Mouse (Mus musculus): Measurements from ENCODE around the gene 9830107B12Rik. TPM values are rescaled to one million over a fixed set of nuclear protein-coding genes. Genes with fewer than 3 reads are reported as not detected.

Gene 9830107B12Rik
- total RNA-seq, 2 experiments from 2014 or later = not detected

- intact Hi-C loops (cut with DNase I) = loop anchor here (5.0 kb wide), 1 partner anchor 48 kb away; no protein-coding TSS in a partner anchor
- no peak for DNase-seq
Measured at GRCm38 (mm10) chr17:48095718-48096121, 50.3 kb downstream of the 9830107B12Rik start.

DNA sequence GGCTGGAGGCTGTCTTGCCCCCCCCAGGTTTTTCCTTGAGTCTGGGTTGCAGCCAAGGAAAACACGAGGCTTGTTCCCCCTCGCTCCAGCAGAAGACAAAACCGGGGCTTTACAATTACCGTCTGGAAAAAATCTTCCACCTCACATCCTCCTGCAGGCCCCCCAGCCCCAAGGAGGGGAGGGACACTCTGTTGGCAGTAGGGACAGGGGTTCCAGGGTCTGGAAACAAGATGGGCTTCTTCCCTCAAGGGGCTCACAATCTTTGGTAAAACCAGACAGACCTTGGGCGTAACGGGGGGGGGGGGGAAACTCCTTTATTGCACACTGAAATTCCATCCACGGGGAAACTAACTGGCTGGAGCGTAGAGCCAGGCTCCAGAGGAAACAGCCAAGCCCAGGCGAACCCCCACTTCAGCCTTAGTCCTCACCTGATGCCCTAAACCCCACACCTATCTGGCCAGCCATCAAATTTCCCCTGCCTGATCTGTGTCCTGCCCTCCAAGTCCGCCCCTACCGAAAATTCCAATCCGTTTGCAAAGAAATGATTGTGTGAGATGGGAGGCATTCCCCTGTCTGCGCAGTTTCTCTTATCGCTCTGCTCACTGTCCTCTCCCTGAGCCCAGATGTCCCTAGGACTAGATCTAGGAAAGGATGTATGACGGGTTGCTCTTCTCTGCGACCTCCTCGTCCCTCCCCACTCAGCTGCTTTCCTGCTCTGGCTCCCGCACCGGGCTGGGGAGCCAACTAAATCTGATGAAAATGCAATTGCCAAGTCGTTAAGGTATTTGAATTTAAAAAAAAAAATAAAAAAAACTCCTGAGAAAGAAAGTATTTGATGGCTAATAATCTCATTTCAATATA is 51.0 kb downstream of the 9830107B12Rik start:
- DNase-seq = no peak
- intact Hi-C loops (cut with DNase I) = loop anchor here (5.0 kb wide), 1 partner anchor 48 kb away; no protein-coding TSS in a partner anchor

- intact Hi-C loops (cut with DNase I) = no loop called here
Measured at GRCm38 (mm10) chr17:48093286-48093817, 52.7 kb downstream of the 9830107B12Rik start.

GRCm38 (mm10) chr17:48090305-48090704 is 55.8 kb downstream of the 9830107B12Rik start:
- intact Hi-C loops (cut with DNase I) = no loop called here

More at GRCm38 (mm10) chr17:48093286-48093817, 52.7 kb downstream of the 9830107B12Rik start:
- no peak for DNase-seq

DNA sequence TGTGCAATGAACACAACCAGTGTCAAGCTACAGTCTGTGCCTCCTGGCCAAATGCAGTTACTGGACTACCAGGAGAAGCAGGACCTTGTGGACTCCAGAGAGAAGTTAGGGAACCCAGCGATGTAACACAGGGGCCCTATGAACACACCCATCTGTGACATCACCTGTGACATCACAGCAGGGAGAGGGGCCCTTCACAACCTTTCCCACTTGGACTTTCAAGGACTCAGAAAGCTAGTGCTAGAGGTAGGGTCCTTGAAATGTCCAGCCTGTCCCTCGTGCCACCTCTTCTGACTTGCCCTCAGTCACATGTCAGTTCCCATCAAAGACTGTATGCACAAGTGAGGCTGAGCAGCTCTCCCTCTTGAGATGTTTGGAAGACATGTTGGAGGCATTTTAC is 56.6 kb downstream of the 9830107B12Rik start:
- intact Hi-C loops (cut with DNase I) = no loop called here
- DNase-seq = no peak

More at GRCm38 (mm10) chr17:48090305-48090704, 55.8 kb downstream of the 9830107B12Rik start:
- no peak for DNase-seq

DNA sequence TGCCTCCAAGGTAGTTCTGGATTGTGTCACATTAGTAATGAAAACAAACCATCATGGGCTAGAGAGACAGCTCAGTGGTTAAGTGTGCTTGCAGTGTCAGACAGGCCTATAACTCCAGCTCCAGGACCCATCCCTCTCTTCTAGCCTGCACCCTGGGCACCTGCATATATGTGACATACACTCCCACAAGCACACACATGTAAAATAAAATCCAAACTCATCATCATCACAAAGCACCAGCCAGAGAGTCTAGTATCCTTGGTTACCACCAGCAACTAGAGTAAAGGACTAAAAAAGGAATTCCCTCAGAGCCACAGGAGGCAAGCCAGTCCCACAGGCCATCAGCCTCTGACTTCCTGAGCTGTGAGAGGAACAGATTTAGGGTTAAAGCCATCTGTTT is 57.0 kb downstream of the 9830107B12Rik start, which contains the start of gene 1700067P10Rik:
TSS of gene 1700067P10Rik (plus strand) at position 301 of the 400 bp plus-strand sequence.
- intact Hi-C loops (cut with DNase I) = no loop called here
- DNase-seq = no peak

DNA sequence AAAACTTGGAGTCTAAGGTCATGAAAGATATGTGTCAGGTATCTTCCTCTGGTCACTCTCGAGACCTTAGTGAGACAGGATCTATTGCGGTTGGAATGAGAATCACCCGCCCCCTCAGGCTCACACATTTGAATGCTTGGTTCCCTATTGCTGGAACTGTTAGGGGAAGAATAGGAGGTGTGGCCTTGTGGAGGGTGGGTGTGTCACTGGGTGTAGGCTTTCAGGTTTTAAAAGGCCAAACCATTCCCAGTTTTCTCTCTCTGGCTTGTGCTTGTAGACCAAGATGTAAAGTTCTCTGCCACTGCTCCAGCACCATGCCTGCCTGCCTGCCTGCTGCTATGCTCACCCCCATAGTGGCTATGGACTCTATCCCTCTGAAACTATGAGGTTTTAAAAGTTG is 65.4 kb downstream of the 9830107B12Rik start:
- no peak for DNase-seq
- intact Hi-C loops (cut with DNase I) = no loop called here

Other genes with a start within 250 kb of the 9830107B12Rik start
- gene Foxp4, start 221.6 kb downstream of the 9830107B12Rik start, total RNA-seq (2021) = 1 to 10 TPM; 6.1 to 7.0 TPM
- gene 1700122O11Rik, start 108.0 kb downstream of the 9830107B12Rik start, total RNA-seq (2021) = not detected
- gene 1700067P10Rik, start 56.9 kb downstream of the 9830107B12Rik start, total RNA-seq (2021) = not detected
- not detected for gene A530064D06Rik, start 21.0 kb upstream of the 9830107B12Rik start, total RNA-seq (2021)
- not detected for gene Trem1, start 86.5 kb upstream of the 9830107B12Rik start, total RNA-seq (2021)
- gene Trem3, start 101.5 kb upstream of the 9830107B12Rik start, total RNA-seq (2021) = not detected
- not detected for gene Treml4, start 118.0 kb upstream of the 9830107B12Rik start, total RNA-seq (2021)
- gene Treml2, start 153.2 kb upstream of the 9830107B12Rik start, total RNA-seq (2021) = under 1 TPM in 1 of 2 experiments, not detected in 1; 0.05 TPM
- gene B430306N03Rik, start 169.9 kb upstream of the 9830107B12Rik start, total RNA-seq (2021) = under 1 TPM in 1 of 2 experiments, not detected in 1; 0.07 TPM
- gene Trem2, start 200.1 kb upstream of the 9830107B12Rik start, total RNA-seq (2021) = under 1 TPM; 0.33 to 0.49 TPM
- gene Treml1, start 213.6 kb upstream of the 9830107B12Rik start, total RNA-seq (2021) = not detected

All from gastrocnemius, postnatal 36 days (tissue).